Mouse (Mus musculus) megakaryocyte-erythroid progenitor cell, adult 5-6 weeks (primary cell): ENCODE data around the gene 1700021F05Rik. TPM values are rescaled to one million over a fixed set of nuclear protein-coding genes. Genes with fewer than 3 reads are reported as not detected.
"Not testable (repeated sequence)": the region's sequence is repeated elsewhere in the genome, so short reads cannot be mapped to it uniquely, and the experiment has no call there.

Experiments
- ATAC-seq: replicated peaks from 2 replicates; pipeline ENCODE4 v1.8.0; 2016; ENCODE audit warnings: mild to moderate bottlenecking, inconsistent platforms; ENCODE audit not compliant: severe bottlenecking, poor library complexity, low FRiP score, low TSS enrichment
- total RNA-seq, 2 experiments: library from RNA; stranded (forward) in 1 of 2; stranded (reverse) in 1 of 2; fragments of 200-1000, 215-1000 nt in 1 of 2; fragments of >200 nt in 1 of 2; fragmentation: Nextera tagmentation in 1 of 2; gene quantifications; 2 replicates each; pipeline ENCODE4 v1.2.3; 2014 to 2017

Gene 1700021F05Rik
- total RNA-seq, 2 experiments from 2014 or later = 47.8 to 96.9 TPM

DNA sequence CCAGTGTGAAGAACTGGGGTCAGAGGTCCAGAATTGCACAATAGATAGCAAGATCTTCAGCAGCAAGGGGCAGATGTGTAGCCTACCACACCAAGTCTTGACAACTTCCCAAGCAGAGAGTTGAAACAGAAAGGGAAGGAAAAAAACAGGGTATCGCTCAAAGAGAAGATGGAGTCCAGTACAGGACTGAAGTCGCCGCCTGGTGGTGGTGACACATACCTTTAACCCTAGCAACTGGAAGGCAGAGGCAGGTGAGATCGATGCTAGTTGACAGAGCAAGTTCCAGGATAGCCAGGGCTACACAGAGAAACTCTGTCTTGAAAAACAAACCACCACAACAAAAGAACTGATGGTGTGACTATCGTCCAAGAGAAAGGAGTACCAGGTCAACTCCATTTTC is 8.6 kb upstream of the 1700021F05Rik start:
- no peak for ATAC-seq

DNA sequence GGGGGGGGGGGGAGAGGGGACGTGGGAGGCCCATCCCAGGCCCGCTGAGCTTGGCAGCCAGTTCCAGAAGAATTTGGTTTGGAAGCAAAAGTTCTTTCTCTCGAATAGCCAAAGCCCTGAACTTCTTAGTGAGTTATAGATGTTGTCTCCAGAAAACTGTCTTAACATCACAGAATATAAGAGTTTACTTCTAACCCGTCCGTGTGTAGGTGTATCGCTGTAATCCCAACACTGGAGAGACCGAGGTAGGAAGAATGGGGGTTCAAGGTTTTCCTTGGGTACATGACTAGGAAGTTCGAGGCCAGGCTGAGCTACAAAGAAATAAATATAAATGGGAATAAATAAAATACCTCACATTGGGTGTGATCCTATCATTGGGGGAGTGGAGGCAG is 355 bp upstream of the 1700021F05Rik start:
- no peak for ATAC-seq

DNA sequence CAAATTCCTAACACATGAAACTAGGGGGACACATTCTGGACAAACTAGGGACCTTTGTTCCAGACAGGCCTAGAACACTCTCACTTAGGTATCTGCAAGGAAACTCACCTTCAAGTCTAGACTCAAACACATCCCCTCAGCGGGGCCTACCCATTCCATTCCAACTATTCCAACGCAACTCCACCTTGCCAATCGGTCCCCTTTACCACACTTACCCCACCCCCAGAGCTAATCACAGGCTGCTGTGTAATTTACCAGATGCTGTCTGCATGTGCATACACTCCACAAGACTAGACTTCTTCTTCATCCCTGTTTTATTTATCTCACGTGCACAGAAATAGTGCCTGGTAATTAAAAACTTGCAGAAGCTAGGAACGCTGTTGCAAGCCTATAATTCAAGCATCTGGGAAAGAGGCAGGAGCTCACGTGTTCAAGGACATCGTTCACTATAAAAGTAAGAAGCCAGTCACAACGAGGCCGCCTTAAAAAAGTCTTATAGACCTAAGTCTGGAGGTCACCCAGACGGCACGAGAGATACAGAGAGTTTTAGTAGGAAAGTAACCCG is 966 bp downstream of the 1700021F05Rik start:
- ATAC-seq = no peak

DNA sequence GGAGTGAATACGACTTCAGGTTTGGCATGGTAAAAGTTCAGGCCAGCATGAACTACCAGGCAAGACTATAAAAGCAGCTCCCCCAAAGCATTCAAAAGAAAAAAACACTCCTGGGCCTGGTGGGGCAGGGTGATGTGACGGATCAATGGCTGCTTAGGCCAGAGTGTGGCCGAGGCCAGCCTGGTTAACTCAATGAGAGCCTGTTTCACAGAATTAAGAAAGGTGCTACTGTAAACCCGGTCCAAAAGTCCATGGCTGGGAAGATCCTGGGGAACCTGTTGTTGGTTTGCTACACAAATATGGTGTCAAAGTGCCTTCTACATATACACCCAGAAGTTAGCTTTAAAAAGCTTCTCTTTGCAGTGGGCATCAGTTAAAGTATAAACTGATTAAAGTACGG is 2.0 kb downstream of the 1700021F05Rik start:
- ATAC-seq = no peak

DNA sequence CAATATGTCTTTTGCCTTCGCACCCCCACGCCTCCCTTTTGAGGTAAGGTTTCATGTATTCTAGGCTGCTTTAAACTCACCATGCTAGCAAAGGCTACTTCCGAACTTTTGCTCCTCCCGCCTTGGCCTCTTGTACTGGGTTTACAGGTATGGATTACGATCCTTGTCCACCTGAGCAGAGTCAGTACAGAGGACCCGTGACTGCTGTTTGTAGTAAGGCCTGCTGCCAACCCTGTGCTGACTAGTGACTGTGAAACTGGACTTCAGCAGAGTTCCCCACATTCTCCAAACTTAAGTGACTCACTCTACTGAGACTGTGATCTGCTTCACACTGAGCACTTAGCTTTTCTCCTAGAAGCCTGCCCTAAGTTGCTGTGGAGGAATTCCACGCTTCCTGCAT is 3.1 kb downstream of the 1700021F05Rik start:
- no peak for ATAC-seq

GRCm38 (mm10) chr10:43534382-43534781 is 6.4 kb downstream of the 1700021F05Rik start:
- no peak for ATAC-seq

DNA sequence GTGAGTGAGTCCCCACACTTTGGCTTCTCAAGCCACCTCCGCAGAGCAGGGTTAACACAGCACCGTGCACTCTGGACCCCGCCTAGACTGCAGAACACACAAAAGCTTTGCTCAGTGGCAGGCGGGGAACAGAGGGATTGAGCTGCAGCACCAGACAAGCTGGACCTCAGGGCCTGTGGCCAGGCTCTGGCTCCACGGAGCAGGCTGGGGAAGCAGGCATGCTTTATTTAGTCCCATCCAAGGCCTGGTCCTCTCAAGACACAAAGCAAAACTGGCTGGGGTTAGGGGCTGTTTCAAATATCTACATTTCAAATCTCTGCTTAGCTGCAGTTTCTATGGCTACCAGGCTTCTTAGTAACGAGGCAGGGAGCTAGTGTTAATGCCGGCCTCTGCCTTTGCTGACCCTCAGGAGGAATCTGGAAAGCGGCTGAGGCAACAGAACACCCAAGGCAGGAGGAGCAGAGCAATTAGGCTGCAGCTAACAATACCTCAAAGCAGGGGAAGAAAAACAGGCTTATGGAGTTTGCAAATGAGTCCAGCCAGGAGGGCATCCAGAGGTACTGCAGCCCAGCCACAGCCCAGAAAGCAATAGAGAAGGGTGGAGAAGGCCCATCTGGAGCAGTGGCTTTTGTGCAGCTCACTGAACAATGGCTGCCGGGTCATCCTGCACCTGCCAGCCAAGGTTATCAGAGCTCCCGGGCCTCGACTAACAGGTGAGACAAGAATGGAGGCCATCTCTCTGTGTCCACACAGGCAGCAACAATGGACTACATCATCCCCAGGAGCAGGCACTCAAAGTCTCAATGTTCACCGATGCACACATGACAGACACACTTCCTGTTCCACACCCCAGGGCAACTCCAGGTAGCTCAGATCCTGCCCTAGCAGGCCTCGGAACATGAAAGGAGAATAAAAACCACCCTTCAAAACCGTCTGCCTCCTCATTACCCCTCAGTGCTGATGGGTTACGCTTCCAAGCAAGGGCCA is 13.2 kb downstream of the 1700021F05Rik start:
- no peak; the same call in 1 of the 2 replicates for ATAC-seq

DNA sequence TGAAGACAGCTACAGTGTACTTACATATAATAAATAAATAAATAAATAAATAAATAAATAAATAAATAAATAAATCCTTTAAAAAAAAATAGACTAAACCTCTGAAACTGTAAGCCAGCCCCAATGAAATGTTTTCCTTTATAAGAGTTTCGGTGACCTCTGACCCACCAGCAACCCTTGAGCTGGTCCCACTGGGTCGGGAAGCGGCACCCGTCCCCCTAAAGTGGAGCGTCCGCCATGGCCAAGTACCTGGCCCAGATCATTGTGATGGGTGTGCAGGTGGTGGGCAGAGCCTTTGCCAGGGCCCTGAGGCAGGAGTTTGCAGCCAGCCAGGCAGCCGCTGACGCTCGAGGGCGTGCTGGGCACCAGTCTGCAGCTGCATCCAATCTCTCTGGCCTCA is 16.9 kb downstream of the 1700021F05Rik start, which contains the start of gene Gm9803:
Gene Gm9803 (plus strand): TSS at position 154 of the 400 bp plus-strand sequence.
- ATAC-seq = not testable (repeated sequence)

- no peak for ATAC-seq
Observed at GRCm38 (mm10) chr10:43519977-43520376, 20.8 kb downstream of the 1700021F05Rik start.

GRCm38 (mm10) chr10:43518368-43518767 is 22.4 kb downstream of the 1700021F05Rik start:
- no peak for ATAC-seq

GRCm38 (mm10) chr10:43517836-43518235 is 23.0 kb downstream of the 1700021F05Rik start:
- no peak for ATAC-seq

GRCm38 (mm10) chr10:43516992-43517660 is 23.7 kb downstream of the 1700021F05Rik start:
- ATAC-seq = no peak

GRCm38 (mm10) chr10:43512976-43513375 is 27.8 kb downstream of the 1700021F05Rik start:
- no peak for ATAC-seq

- no peak for ATAC-seq
Observed at GRCm38 (mm10) chr10:43509228-43509627, 31.6 kb downstream of the 1700021F05Rik start.

GRCm38 (mm10) chr10:43507051-43507450 is 33.7 kb downstream of the 1700021F05Rik start:
- ATAC-seq = no peak

DNA sequence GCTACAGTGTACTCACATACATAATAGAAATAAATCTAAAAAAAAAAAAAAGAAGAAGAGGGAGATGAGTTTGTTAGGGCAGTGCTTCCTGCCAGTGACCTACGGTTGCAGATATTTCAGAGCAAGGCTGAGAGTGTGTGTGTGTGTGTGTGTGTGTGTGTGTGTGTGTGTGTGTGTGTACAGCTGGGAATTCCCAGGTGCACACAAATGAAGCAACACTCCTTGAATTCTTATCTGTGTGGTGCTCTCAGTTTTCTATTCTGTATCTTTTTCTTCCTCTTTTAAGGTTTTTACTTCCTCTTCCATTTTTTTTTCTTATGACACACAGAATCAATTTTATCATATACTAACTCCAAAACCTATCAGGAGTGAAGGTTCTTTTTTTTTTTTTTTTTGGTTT is 36.5 kb downstream of the 1700021F05Rik start:
- ATAC-seq = no peak

GRCm38 (mm10) chr10:43502599-43502998 is 38.2 kb downstream of the 1700021F05Rik start:
- ATAC-seq = no peak

DNA sequence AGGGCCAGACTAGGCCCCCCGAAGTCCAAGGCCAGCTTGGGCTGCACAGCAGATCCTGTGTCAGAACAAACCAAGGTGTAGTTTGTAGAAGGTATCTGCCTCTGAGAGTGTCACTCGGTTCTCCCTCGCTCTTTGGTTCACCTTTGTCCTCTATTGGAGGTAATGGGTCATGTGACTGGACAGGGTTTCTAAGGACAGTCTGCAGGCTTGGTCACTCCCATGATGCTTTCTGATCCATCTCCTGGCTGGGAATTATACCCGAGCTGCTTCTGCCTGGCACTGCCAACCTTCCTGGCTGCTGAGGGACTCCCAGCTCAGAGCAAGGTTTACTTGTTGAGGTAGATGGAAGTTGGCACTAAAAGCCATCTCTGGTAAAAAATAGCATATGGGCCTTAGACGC is 49.9 kb downstream of the 1700021F05Rik start:
- ATAC-seq = no peak

GRCm38 (mm10) chr10:43490034-43490433 is 50.8 kb downstream of the 1700021F05Rik start:
- no peak for ATAC-seq

- no peak for ATAC-seq
Observed at GRCm38 (mm10) chr10:43489550-43489949, 51.2 kb downstream of the 1700021F05Rik start.
